Mouse (Mus musculus) megakaryocyte-erythroid progenitor cell, adult 5-6 weeks (primary cell): ENCODE measurements around the gene Cdca3. TPM values are rescaled to one million over a fixed set of nuclear protein-coding genes. Genes with fewer than 3 reads are reported as not detected.

Experiments used
- ATAC-seq: replicated peaks from 2 replicates; pipeline ENCODE4 v1.8.0; 2016; ENCODE audit warnings: mild to moderate bottlenecking, inconsistent platforms; ENCODE audit not compliant: severe bottlenecking, poor library complexity, low FRiP score, low TSS enrichment
- total RNA-seq, 2 experiments: library from RNA; stranded (forward) in 1 of 2; stranded (reverse) in 1 of 2; fragments of 200-1000, 215-1000 nt in 1 of 2; fragments of >200 nt in 1 of 2; fragmentation: Nextera tagmentation in 1 of 2; gene quantifications; 2 replicates each; pipeline ENCODE4 v1.2.3; 2014 to 2017

Cdca3 gene
- total RNA-seq, 2 experiments from 2014 or later, result 111 to 181 TPM

DNA sequence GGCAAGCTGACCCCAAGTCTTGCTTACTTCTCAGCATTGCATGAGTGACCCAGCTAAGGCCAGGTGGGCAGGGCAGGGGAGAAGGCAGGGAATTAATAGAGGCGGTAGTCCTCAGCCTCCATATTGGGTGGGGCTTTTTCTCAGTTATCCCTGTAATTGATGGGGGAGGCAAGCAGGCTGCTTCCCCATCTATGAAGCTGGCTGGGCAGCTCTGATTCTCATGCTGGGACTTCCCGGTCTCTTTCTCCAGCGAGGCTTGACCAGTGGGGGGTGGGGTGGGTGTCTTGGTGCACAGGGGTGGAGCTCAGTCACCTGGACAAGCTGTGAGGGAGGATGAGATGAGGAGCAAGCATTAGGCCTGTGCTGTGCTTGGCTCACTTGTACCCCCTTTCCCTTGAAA, 32.5 kb downstream of the Cdca3 start:
- no peak for ATAC-seq

DNA sequence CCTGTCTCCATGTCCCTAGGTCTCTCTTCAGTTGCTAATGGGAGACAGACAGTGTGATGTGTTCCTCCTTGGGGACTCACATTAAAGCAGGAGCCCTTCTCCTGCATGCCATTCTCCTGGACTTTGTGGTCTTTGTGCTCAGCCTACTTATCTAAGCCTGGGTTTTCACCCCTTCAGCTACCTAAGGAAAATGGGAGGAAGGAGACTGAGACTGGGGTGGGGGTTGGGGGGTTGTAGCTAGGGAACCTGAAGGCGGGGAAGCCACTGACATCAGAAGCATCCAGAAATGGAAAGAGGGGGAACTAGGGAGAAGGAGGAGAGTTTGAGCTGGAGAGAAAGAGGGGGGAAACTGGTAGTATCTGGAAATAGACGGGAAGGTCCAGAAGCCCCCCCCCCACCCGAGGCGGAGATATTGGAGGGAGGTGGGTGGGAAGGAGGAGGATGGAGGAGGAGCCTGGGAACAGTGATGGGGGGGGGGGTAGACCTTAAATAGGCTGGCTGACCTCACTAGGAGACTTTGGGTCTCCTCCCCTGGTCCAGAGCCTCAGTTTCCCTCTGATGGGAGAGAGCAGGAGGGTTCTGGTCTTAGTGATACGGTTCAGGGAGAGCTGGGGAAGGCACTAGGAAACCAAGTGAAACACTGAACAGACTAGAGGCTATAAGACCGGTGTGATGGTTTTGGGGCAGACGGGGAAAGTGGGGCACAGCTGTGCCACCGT, 33.2 kb downstream of the Cdca3 start:
- no peak for ATAC-seq

DNA sequence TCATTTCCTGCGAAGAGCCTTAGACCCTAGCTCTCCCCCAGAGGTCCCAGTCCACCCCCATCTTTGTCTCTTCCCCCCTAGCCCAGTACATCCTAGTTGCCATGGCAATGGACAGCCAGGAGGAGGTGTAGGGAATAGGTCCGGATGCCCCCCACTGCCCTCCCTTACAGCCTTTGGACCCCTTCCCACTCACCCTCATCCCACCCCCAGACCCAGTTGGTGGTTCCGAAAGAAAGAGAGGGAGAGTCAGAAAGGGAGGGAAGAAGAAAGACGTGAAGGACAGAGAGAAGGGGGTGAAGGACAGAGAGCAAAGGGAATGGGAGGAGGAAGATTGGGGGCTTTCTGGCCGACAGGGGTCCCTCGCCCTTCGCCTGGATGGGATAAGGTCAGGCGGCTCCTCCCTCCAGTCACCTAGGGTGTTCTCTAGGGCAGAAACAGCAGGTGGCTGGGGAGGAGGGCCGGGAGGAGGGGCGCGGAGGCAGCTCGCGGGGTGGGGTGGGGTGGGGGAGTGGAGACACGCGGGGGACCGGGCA, 33.8 kb downstream of the Cdca3 start:
- ATAC-seq, result no peak

DNA sequence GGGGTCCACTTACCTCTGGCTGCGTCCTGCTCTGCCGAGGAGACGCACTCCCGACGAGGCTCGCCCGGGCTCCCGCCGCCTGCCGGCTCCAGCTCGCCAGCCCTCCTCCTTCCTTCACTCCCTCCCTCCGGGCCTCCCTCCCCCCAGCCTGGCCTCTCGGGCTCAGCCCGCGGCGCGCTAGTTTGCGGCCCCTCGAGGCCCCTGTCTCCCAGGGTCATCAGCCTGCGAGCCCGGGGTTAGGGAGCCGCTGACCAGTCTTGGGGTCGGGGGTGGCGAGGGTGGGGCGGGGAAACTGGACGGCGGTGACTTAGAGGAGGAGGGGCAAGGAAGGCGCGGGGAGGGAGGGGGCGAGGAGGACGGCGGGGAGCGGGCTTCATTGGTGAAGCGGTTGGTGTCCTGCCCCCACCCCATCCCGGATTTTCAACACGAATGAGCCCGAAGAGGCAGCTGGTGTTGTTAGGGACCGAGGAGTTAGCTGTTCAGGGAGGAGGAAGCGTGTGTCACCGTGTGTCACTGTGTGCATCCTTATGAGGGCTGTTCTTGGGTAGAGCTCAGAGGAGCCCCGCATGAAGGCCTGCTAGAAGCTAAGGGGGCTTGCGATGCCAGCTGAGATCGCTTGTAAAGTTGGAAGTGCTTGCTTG, 34.4 kb downstream of the Cdca3 start, which contains the start of gene Gpr162:
Gene Gpr162 (minus strand): TSS at position 326 of the 641 bp plus-strand sequence.
- peak; percentile 43; the same call in 1 of the 2 replicates for ATAC-seq

DNA sequence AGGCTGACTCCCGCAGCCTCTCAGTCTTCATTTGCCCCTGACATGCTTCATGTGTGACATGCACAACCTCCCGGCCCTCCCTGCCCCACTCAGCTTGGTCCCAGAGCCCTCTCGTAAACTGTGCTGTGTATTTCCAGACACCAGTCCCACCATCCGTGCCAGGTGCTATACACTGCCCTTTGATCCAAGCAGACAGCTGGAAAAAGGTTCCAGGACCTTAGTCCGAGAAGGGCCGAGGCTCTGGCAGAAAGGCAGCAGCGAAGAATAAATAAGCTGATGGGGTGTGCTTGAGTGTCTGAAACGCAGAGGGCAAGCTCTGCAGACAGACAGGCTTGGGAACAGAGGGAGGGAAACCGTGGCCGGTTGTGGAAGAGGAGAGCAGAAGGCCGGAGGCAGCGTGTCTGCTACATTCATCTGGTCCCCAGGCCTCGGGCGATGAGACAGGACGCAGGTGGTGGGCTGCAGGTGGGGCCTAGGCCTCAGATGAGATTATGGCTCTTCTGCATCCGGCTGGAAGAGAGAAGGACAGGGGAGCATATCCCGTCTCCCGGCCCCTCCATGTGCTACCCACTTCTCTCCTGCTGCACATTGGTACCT, 36.5 kb downstream of the Cdca3 start:
- no peak for ATAC-seq

- no peak for ATAC-seq
Observed at GRCm38 (mm10) chr6:124866560-124866959, 37.2 kb downstream of the Cdca3 start.

GRCm38 (mm10) chr6:124874348-124874747, 45.0 kb downstream of the Cdca3 start:
- no peak for ATAC-seq

GRCm38 (mm10) chr6:124879390-124879789, 50.0 kb downstream of the Cdca3 start:
- ATAC-seq, result no peak

GRCm38 (mm10) chr6:124881821-124882220, 52.5 kb downstream of the Cdca3 start:
- no peak for ATAC-seq

Other genes with a start within 250 kb of the Cdca3 start
- gene C1s2, start 193.5 kb upstream of the Cdca3 start, total RNA-seq (2014; fragmentation: Nextera tagmentation), result not detected in 2 replicates
- not detected in 2 replicates for gene C1s2, start 193.5 kb upstream of the Cdca3 start, total RNA-seq (2017)
- gene Lpcat3, start 166.5 kb upstream of the Cdca3 start, total RNA-seq (2014; fragmentation: Nextera tagmentation), result 78.8 and 91.1 TPM in 2 replicates
- gene Lpcat3, start 166.5 kb upstream of the Cdca3 start, total RNA-seq (2017), result 53.1 and 89.0 TPM in 2 replicates
- 242 and 387 TPM in 2 replicates for gene Emg1, start 117.4 kb upstream of the Cdca3 start, total RNA-seq (2014; fragmentation: Nextera tagmentation)
- 375 and 422 TPM in 2 replicates for gene Emg1, start 117.4 kb upstream of the Cdca3 start, total RNA-seq (2017)
- 467 and 537 TPM in 2 replicates for gene Phb2, start 117.2 kb upstream of the Cdca3 start, total RNA-seq (2014; fragmentation: Nextera tagmentation)
- gene Phb2, start 117.2 kb upstream of the Cdca3 start, total RNA-seq (2017), result 474 and 558 TPM in 2 replicates
- gene Ptpn6, start 90.8 kb upstream of the Cdca3 start, total RNA-seq (2014; fragmentation: Nextera tagmentation), result 65.4 and 76.0 TPM in 2 replicates
- 189 and 237 TPM in 2 replicates for gene Ptpn6, start 90.8 kb upstream of the Cdca3 start, total RNA-seq (2017)
- gene Grcc10, start 88.2 kb upstream of the Cdca3 start, total RNA-seq (2014; fragmentation: Nextera tagmentation), result 110 and 141 TPM in 2 replicates
- gene Grcc10, start 88.2 kb upstream of the Cdca3 start, total RNA-seq (2017), result 66.5 and 83.5 TPM in 2 replicates
- gene Gm45234, start 73.5 kb upstream of the Cdca3 start, total RNA-seq (2014; fragmentation: Nextera tagmentation), result not detected in 2 replicates
- not detected in 2 replicates for gene Gm45234, start 73.5 kb upstream of the Cdca3 start, total RNA-seq (2017)
- 12.9 and 14.4 TPM in 2 replicates for gene Atn1, start 73.0 kb upstream of the Cdca3 start, total RNA-seq (2014; fragmentation: Nextera tagmentation)
- gene Atn1, start 73.0 kb upstream of the Cdca3 start, total RNA-seq (2017), result 1.5 and 1.9 TPM in 2 replicates
- 0.74 TPM in 1 of 2 replicates, not detected in the other for gene Eno2, start 59.9 kb upstream of the Cdca3 start, total RNA-seq (2014; fragmentation: Nextera tagmentation)
- not detected in 2 replicates for gene Eno2, start 59.9 kb upstream of the Cdca3 start, total RNA-seq (2017)
- gene Lrrc23, start 49.8 kb upstream of the Cdca3 start, total RNA-seq (2014; fragmentation: Nextera tagmentation), result 0.77 TPM in 1 of 2 replicates, not detected in the other
- gene Lrrc23, start 49.8 kb upstream of the Cdca3 start, total RNA-seq (2017), result 6.7 TPM in 1 of 2 replicates, not detected in the other
- gene Spsb2, start 20.9 kb upstream of the Cdca3 start, total RNA-seq (2014; fragmentation: Nextera tagmentation), result 1.9 and 5.1 TPM in 2 replicates
- 4.1 and 5.5 TPM in 2 replicates for gene Spsb2, start 20.9 kb upstream of the Cdca3 start, total RNA-seq (2017)
- gene Tpi1, start 15.3 kb upstream of the Cdca3 start, total RNA-seq (2014; fragmentation: Nextera tagmentation), result 258 and 264 TPM in 2 replicates
- 179 and 201 TPM in 2 replicates for gene Tpi1, start 15.3 kb upstream of the Cdca3 start, total RNA-seq (2017)
- gene Usp5, start 63 bp upstream of the Cdca3 start, total RNA-seq (2014; fragmentation: Nextera tagmentation), result 85.0 and 100 TPM in 2 replicates
- 75.7 and 80.9 TPM in 2 replicates for gene Usp5, start 63 bp upstream of the Cdca3 start, total RNA-seq (2017)
- gene Gnb3, start 10.7 kb downstream of the Cdca3 start, total RNA-seq (2014; fragmentation: Nextera tagmentation), result not detected in 2 replicates
- not detected in 2 replicates for gene Gnb3, start 10.7 kb downstream of the Cdca3 start, total RNA-seq (2017)
- gene P3h3, start 28.2 kb downstream of the Cdca3 start, total RNA-seq (2014; fragmentation: Nextera tagmentation), result 0.61 and 3.0 TPM in 2 replicates
- gene P3h3, start 28.2 kb downstream of the Cdca3 start, total RNA-seq (2017), result 0.89 and 2.2 TPM in 2 replicates
- gene Gpr162, start 34.4 kb downstream of the Cdca3 start, total RNA-seq (2014; fragmentation: Nextera tagmentation), result not detected in 2 replicates
- gene Gpr162, start 34.4 kb downstream of the Cdca3 start, total RNA-seq (2017), result not detected in 2 replicates
- gene Cd4, start 58.7 kb downstream of the Cdca3 start, total RNA-seq (2014; fragmentation: Nextera tagmentation), result not detected in 2 replicates
- gene Cd4, start 58.7 kb downstream of the Cdca3 start, total RNA-seq (2017), result not detected in 2 replicates
- 0.09 and 0.35 TPM in 2 replicates for gene Lag3, start 82.2 kb downstream of the Cdca3 start, total RNA-seq (2014; fragmentation: Nextera tagmentation)
- 1.6 TPM in 1 of 2 replicates, not detected in the other for gene Lag3, start 82.2 kb downstream of the Cdca3 start, total RNA-seq (2017)
- gene Ptms, start 90.6 kb downstream of the Cdca3 start, total RNA-seq (2014; fragmentation: Nextera tagmentation), result 5.3 and 30.7 TPM in 2 replicates
- 21.6 and 22.1 TPM in 2 replicates for gene Ptms, start 90.6 kb downstream of the Cdca3 start, total RNA-seq (2017)
- gene Mlf2, start 101.8 kb downstream of the Cdca3 start, total RNA-seq (2014; fragmentation: Nextera tagmentation), result 103 and 117 TPM in 2 replicates
- gene Mlf2, start 101.8 kb downstream of the Cdca3 start, total RNA-seq (2017), result 59.2 and 99.1 TPM in 2 replicates
- 71.0 and 117 TPM in 2 replicates for gene Cops7a, start 136.0 kb downstream of the Cdca3 start, total RNA-seq (2014; fragmentation: Nextera tagmentation)
- 46.8 and 57.5 TPM in 2 replicates for gene Cops7a, start 136.0 kb downstream of the Cdca3 start, total RNA-seq (2017)
- not detected in 2 replicates for gene Pianp, start 167.1 kb downstream of the Cdca3 start, total RNA-seq (2014; fragmentation: Nextera tagmentation)
- not detected in 2 replicates for gene Pianp, start 167.1 kb downstream of the Cdca3 start, total RNA-seq (2017)
- gene Zfp384, start 179.6 kb downstream of the Cdca3 start, total RNA-seq (2014; fragmentation: Nextera tagmentation), result 67.0 and 86.8 TPM in 2 replicates
- gene Zfp384, start 179.6 kb downstream of the Cdca3 start, total RNA-seq (2017), result 18.5 and 18.6 TPM in 2 replicates
- 23.6 and 45.9 TPM in 2 replicates for gene Ing4, start 210.2 kb downstream of the Cdca3 start, total RNA-seq (2014; fragmentation: Nextera tagmentation)
- 43.0 and 51.1 TPM in 2 replicates for gene Ing4, start 210.2 kb downstream of the Cdca3 start, total RNA-seq (2017)
- gene Acrbp, start 220.1 kb downstream of the Cdca3 start, total RNA-seq (2014; fragmentation: Nextera tagmentation), result 8.6 and 16.5 TPM in 2 replicates
- gene Acrbp, start 220.1 kb downstream of the Cdca3 start, total RNA-seq (2017), result 0.95 and 8.6 TPM in 2 replicates
- gene Lpar5, start 238.4 kb downstream of the Cdca3 start, total RNA-seq (2014; fragmentation: Nextera tagmentation), result not detected in 2 replicates
- 4.3 TPM in 1 of 2 replicates, not detected in the other for gene Lpar5, start 238.4 kb downstream of the Cdca3 start, total RNA-seq (2017)